In genomic region chr9:123309073-123309472, GRCm38 (mm10) we compare ENCODE assay signal across 12 mouse cellular contexts. TPM values are rescaled to one million over a fixed set of nuclear protein-coding genes. Genes with fewer than 3 reads are reported as not detected.
DNase-seq lines count a peak whose midpoint lies in the region; ATAC-seq and TF ChIP-seq lines count a peak whose summit lies in the region.
"Had no signal": no experiment of that assay in that cellular context is flagged by ENCODE, and none has a peak within 500 bp of the region (broad histone marks: within the 10 kb centered on the region; RNA-seq: fewer than 3 reads in every experiment).

No protein-coding gene starts in this region.

- no peak for ATAC-seq in neural tube, embryonic 11.5 days (ENCODE audit: insufficient read depth, low FRiP score, low TSS enrichment)
- no peak for ATAC-seq in kidney, embryonic 14.5 days (ENCODE audit: low FRiP score, low TSS enrichment)

- H3K79me2 ChIP-seq in myocyte (ENCODE audit: control insufficient read depth, insufficient read depth): no peaks in the 10 kb centered on the region

- H3K9me3 ChIP-seq in neural tube, embryonic 11.5 days (ENCODE audit: control insufficient read depth, low read length): no peaks in the 10 kb centered on the region
- no peaks in the 10 kb centered on the region for H3K9me3 ChIP-seq in kidney, embryonic 14.5 days (ENCODE audit: control insufficient read depth, low read length)
- H3K9me3 ChIP-seq: hindbrain, embryonic 10.5 days had no signal

- H3K27ac ChIP-seq in neural tube, embryonic 11.5 days (ENCODE audit: low read depth, low read length): no peak overlapping the region
- H3K27ac ChIP-seq in kidney, embryonic 14.5 days (ENCODE audit: low read depth, low read length): no peak overlapping the region
- H3K27ac ChIP-seq: hindbrain, embryonic 10.5 days; liver, embryonic 14.5 days had no signal

- H3K27me3 ChIP-seq in neural tube, embryonic 11.5 days (ENCODE audit: control insufficient read depth, insufficient read depth, low read length): no peaks in the 10 kb centered on the region
- no peaks in the 10 kb centered on the region for H3K27me3 ChIP-seq in myocyte (ENCODE audit: control insufficient read depth, insufficient read depth, insufficient read length)
- no peaks in the 10 kb centered on the region for H3K27me3 ChIP-seq in kidney, embryonic 14.5 days (ENCODE audit: control insufficient read depth, insufficient read depth, low read length)

- no peak for TF ChIP-seq POLR2A in myocyte (IDR thresholded peaks at IDR 0.05; ENCODE audit: insufficient read length, low read depth)

- H3K4me2 ChIP-seq in neural tube, embryonic 11.5 days (ENCODE audit: low read depth): no peak overlapping the region
- H3K4me2 ChIP-seq in myocyte (ENCODE audit: low read depth): peak overlapping the region; percentile 68
- no peak overlapping the region for H3K4me2 ChIP-seq in kidney, embryonic 14.5 days (replicated peaks; ENCODE audit: low read depth, low read length)

- intact Hi-C loops in heart, postnatal 25 days (cut with DNase I): no loop called here

- H3ac ChIP-seq in myocyte (ENCODE audit: control insufficient read depth, insufficient read length): no peak overlapping the region

- H3K36me3 ChIP-seq in neural tube, embryonic 11.5 days (ENCODE audit: control insufficient read depth, insufficient read depth, low read length): no peaks in the 10 kb centered on the region
- no peaks in the 10 kb centered on the region for H3K36me3 ChIP-seq in myocyte (ENCODE audit: control insufficient read depth, insufficient read depth)
- H3K36me3 ChIP-seq in kidney, embryonic 14.5 days (ENCODE audit: control insufficient read depth, insufficient read depth, low read length): no peaks in the 10 kb centered on the region
- H3K36me3 ChIP-seq: hindbrain, embryonic 10.5 days had no signal

- peak; percentile 67 for DNase-seq in heart, adult 11 months
- no peak for DNase-seq in heart, postnatal 25 days (ENCODE audit: low spot score)
- DNase-seq in neural tube, embryonic 11.5 days (ENCODE audit: low spot score): peak; percentile 21
- no peak for DNase-seq in neural tube, embryonic 10.5 days (ENCODE audit: extremely low spot score, low spot score)
- peak; percentile 85 for DNase-seq in adrenal gland, adult 2 months
- DNase-seq in gastrocnemius, postnatal 10 days: no peak
- DNase-seq: thymus, adult 2 months had no signal

- no peaks in the 10 kb centered on the region for H3K4me1 ChIP-seq in neural tube, embryonic 11.5 days (ENCODE audit: control insufficient read depth, insufficient read depth, low read length)
- no peaks in the 10 kb centered on the region for H3K4me1 ChIP-seq in kidney, embryonic 14.5 days (ENCODE audit: control insufficient read depth, insufficient read depth, low read length)
- H3K4me1 ChIP-seq: hindbrain, embryonic 10.5 days had no signal

- no peak overlapping the region for H3K4me3 ChIP-seq in neural tube, embryonic 11.5 days (ENCODE audit: low read depth, low read length)
- H3K4me3 ChIP-seq in myocyte: no peak overlapping the region
- H3K4me3 ChIP-seq in kidney, embryonic 14.5 days (ENCODE audit: low read length): no peak overlapping the region
- H3K4me3 ChIP-seq: erythroblast, embryonic 14.5 days; hindbrain, embryonic 10.5 days had no signal

- no peak overlapping the region for H3K9ac ChIP-seq in neural tube, embryonic 11.5 days (ENCODE audit: low read length)
- H3K9ac ChIP-seq in kidney, embryonic 14.5 days (ENCODE audit: low read depth, low read length): no peak overlapping the region
- H3K9ac ChIP-seq: liver, embryonic 14.5 days had no signal

- 55% methylated on average over 5 of the region's 5 CpGs for WGBS in neural tube, embryonic 11.5 days
- 40% methylated on average over 5 of the region's 5 CpGs for WGBS in kidney, embryonic 14.5 days

TF ChIP-seq in myocyte, 11 proteins besides CTCF, POLR2A, EP300 and RAD21:
- TF ChIP-seq MAX (IDR thresholded peaks at IDR 0.05; ENCODE audit: low read depth): peak; percentile 46
- TF ChIP-seq USF1 (IDR thresholded peaks at IDR 0.05; ENCODE audit: low read depth): no peak

RNA-seq across cellular contexts. Expression of gene Tmem158, which starts 48.5 kb away (rescaled TPM):
- 1 to 10 TPM; 7.3 to 8.0 TPM for total RNA-seq in heart, postnatal 25 days (2021)
- 7.6 and 8.8 TPM in 2 replicates for polyA plus RNA-seq in neural tube, embryonic 11.5 days (2014; fragmentation: Nextera tagmentation; extraction: Ambion mirVana)
- total RNA-seq in adrenal gland, adult 2 months (2021): 10 to 100 TPM in 1 of 2 experiments, 1 to 10 TPM in 1; 4.5 to 11.0 TPM
- 42.7 and 50.3 TPM in 2 replicates for polyA plus RNA-seq in adrenal gland, adult 2 months (2012; rRNA removed)
- polyA plus RNA-seq in myocyte (2012; fragmentation: generic; extraction: Trizol): 14.0 TPM
- polyA plus RNA-seq in kidney, embryonic 14.5 days (2014; fragmentation: Nextera tagmentation; extraction: Ambion mirVana): 5.8 and 8.2 TPM in 2 replicates
- total RNA-seq in gastrocnemius, postnatal 10 days (2021): 1 to 10 TPM; 6.9 to 8.2 TPM

RNA-seq across cellular contexts. Expression of gene Lars2, which starts 57.7 kb away (rescaled TPM):
- total RNA-seq in heart, postnatal 25 days (2021): 10 to 100 TPM; 51.0 to 65.0 TPM
- polyA plus RNA-seq in neural tube, embryonic 11.5 days (2014; fragmentation: Nextera tagmentation; extraction: Ambion mirVana): 1,025 and 1,092 TPM in 2 replicates
- 10 to 100 TPM; 40.0 to 81.2 TPM for total RNA-seq in adrenal gland, adult 2 months (2021)
- polyA plus RNA-seq in adrenal gland, adult 2 months (2012; rRNA removed): 45.6 and 59.1 TPM in 2 replicates
- polyA plus RNA-seq in myocyte (2012; fragmentation: generic; extraction: Trizol): 579 TPM
- 1,448 and 1,757 TPM in 2 replicates for polyA plus RNA-seq in kidney, embryonic 14.5 days (2014; fragmentation: Nextera tagmentation; extraction: Ambion mirVana)
- 100 to 1,000 TPM in 1 of 2 experiments, 10 to 100 TPM in 1; 42.8 to 125 TPM for total RNA-seq in gastrocnemius, postnatal 10 days (2021)

Comparison
In these comparisons a context has a peak if more than half of its experiments do, and no peak if none do; other contexts are left out.
1. DNase-seq: peak in heart, adult 11 months (single experiment), neural tube, embryonic 11.5 days (single experiment) and adrenal gland, adult 2 months (single experiment); none in heart, postnatal 25 days (single experiment), neural tube, embryonic 10.5 days (single experiment) and gastrocnemius, postnatal 10 days (single experiment).